8 mouse cellular contexts compared by ENCODE assay signal in the genomic region with DNA sequence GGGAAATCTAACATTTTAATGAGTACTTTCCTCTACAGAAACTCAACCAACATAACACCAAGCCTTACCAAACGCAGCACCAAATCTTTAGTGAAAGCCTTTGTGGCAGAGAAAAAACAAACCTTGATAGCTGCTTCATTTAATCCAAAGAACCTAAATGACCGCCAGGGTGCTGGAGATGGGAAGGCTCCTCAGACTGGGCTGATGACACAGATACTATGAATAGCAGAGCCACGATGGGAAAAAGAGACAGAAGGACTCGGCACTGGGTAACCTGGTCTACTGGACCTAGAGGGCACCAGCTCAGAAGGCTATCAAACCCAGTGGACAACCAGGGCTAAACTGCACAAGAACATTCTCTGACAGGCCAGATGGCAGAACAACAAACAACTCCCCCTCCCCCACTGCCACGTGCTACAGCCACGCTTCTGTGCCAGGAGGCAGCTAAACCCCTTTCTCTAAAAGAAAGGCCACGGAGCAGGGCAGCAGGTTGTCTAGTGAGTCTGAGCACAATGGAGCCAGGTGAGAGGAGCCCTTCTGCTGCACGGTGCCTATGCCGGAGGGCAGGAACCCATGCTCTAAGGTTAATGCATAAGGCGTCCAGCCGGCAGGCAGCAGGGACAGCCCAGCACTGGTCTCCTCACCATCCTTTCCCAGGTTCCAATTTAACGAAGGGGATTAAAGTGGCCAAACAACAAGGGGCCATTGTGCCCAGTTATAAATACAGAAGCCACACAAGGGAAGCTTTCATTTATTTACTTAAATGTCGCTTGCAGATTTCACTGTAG. TPM values are rescaled to one million over a fixed set of nuclear protein-coding genes. Genes with fewer than 3 reads are reported as not detected.
DNase-seq lines count a peak whose midpoint lies in the region; ATAC-seq lines count a peak whose summit lies in the region.

No protein-coding gene starts in this region.

- WGBS in limb, embryonic 12.5 days: 30% methylated on average over 13 of the region's 13 CpGs

- no peaks in the 10 kb centered on the region for H3K27me3 ChIP-seq in limb, embryonic 12.5 days

- H3K4me2 ChIP-seq in limb, embryonic 12.5 days: peak overlapping the region; percentile 40

- H3K9me3 ChIP-seq in limb, embryonic 12.5 days: no peaks in the 10 kb centered on the region

- peak; percentile 62 to 69 for DNase-seq in frontal cortex, postnatal 10 days (ENCODE audit: low spot score in 2 of 2)
- DNase-seq in cerebellum, adult 8-10 months: peak; percentile 84
- DNase-seq in forelimb bud, embryonic 11.5 days (ENCODE audit: low read depth, low spot score): peak; percentile 54
- DNase-seq in kidney, adult 8-10 months: peak; percentile 40 to 56
- peak; percentile 56 for DNase-seq in retina, postnatal 7 days (ENCODE audit: low read depth, low spot score)
- no peak for DNase-seq in spleen, adult 18-20 months

- no peaks in the 10 kb centered on the region for H3K36me3 ChIP-seq in limb, embryonic 12.5 days

- H3K4me1 ChIP-seq in limb, embryonic 12.5 days (replicated peaks): peaks cover 75% of the 10 kb centered on the region

- no peak overlapping the region for H3K4me3 ChIP-seq in limb, embryonic 12.5 days (replicated peaks)

- peak overlapping the region; percentile 86 for H3K27ac ChIP-seq in limb, embryonic 12.5 days

- H3K9ac ChIP-seq in limb, embryonic 12.5 days (replicated peaks): no peak overlapping the region; the same call in 1 of the 2 replicates

- no peak for ATAC-seq in frontal cortex, adult (ENCODE audit: low TSS enrichment)
- ATAC-seq in limb, embryonic 12.5 days (ENCODE audit: insufficient number of reproducible peaks, insufficient read depth, low FRiP score, low TSS enrichment, low read depth): no peak; the same call in 1 of the 2 replicates

RNA-seq across cellular contexts. Expression of a gene that starts 50.7 kb away (rescaled TPM):
- 24.5 and 26.3 TPM in 2 replicates for polyA plus RNA-seq in limb, embryonic 12.5 days (2016; fragmentation: Nextera tagmentation; extraction: Ambion mirVana)

Comparison
In these comparisons a context has a peak if more than half of its experiments do, and no peak if none do; other contexts are left out.
1. DNase-seq: peak in frontal cortex, postnatal 10 days (2 of 2), cerebellum, adult 8-10 months (single experiment), forelimb bud, embryonic 11.5 days (single experiment), kidney, adult 8-10 months (2 of 2) and retina, postnatal 7 days (single experiment); none in spleen, adult 18-20 months (0 of 2).